Mouse (Mus musculus) cortical plate, adult 2 months (tissue): ENCODE measurements around the gene Zfand6.

Experiments
- CTCF ChIP-seq: fragments of 200-500 bp; IDR thresholded peaks from 2 replicates; pipeline ENCODE4 v1.5.1; 2011; ENCODE audit warnings: mild to moderate bottlenecking, control low read depth, low read length; ENCODE audit not compliant: insufficient read depth; ENCODE audit errors: extremely low read depth
- POLR2A ChIP-seq: fragments of 200-500 bp; IDR thresholded peaks from 2 replicates; pipeline ENCODE4 v1.6.1; 2011; ENCODE audit warnings: mild to moderate bottlenecking, low read length, control low read depth; ENCODE audit not compliant: insufficient read depth; ENCODE audit errors: extremely low read depth

DNA sequence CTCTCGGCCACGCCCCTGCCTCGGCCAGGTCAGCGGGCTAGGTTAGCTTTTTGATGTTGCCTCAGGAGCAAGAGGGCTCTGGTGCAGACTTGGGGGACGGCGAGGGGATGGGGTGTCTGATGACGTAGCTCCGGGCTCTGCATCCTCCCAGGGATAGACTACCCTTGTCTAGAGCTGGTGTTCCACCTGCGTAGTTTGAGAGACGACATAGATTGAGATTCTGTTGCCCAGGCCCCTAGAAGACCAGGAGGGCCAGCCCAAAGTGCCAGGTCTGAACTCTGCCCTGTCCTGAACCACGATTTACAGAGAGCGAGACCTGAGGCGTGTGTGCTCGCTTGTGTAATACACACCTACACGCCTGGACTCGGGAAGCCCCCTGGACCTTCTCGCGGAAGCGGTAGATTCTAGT lies 346 bp upstream of the Zfand6 start:
- TF ChIP-seq CTCF (no peak), POLR2A (peak; percentile 42; the same call in 1 of the 2 replicates)
